Mouse (Mus musculus) left cerebral cortex, postnatal 36 days (tissue): ENCODE results near the gene Celsr1. TPM values are rescaled to one million over a fixed set of nuclear protein-coding genes. Genes with fewer than 3 reads are reported as not detected.
"Not testable (repeated sequence)": the region's sequence is repeated elsewhere in the genome, so short reads cannot be mapped to it uniquely, and the experiment has no call there.

Experiments
- DNase-seq, 2 experiments: peaks; one replicate each; pipeline ENCODE4 v3.0.0; 2021 to 2022; ENCODE audit warnings: low spot score in 2 of 2, mixed read lengths in 1 of 2
- intact Hi-C: fragments of 180-260 bp; cut with DNase I; formaldehyde crosslinking; loops from one replicate; pipeline ENCODE4 v1.15.1; 2025
- total RNA-seq, 2 experiments: library from RNA; stranded (reverse); gene quantifications; 2 replicates each; pipeline ENCODE4 v1.2.3; 2021

Celsr1 gene
- total RNA-seq, 2 experiments from 2014 or later, result 3.4 to 4.3 TPM

- DNase-seq, result no peak
- intact Hi-C loops, result no loop called here
Observed at GRCm38 (mm10) chr15:85877336-85877735, 156.2 kb downstream of the Celsr1 start.

- peak; percentile 62 to 77 for DNase-seq
- intact Hi-C loops, result loop anchor here (1.0 to 5.0 kb wide), 2 partner anchors 151 to 270 kb away; no protein-coding TSS in a partner anchor
Observed at GRCm38 (mm10) chr15:85867696-85868095, 165.9 kb downstream of the Celsr1 start.

DNA sequence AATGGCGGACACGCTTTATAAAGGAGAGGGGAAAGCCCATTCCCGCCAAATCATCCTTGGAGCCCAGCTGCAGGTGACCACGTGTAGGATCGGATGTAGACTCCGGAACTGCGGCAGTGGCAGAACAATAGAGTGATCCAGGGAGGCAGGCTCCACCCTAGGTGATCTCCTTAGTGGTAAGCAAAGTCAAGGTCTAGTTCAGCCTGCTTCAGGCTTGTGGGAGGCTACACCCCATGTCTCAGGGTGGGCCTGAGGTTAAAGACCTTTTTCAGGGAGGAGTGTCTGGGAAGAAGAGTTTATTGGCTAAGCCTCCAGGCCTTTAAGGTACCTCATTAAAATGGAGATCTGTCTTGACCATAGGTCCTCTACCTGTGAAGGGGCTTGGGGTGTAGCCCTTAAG lies 167.7 kb downstream of the Celsr1 start:
- not testable (repeated sequence) for DNase-seq
- intact Hi-C loops, result loop anchor here (5.0 kb wide), 1 partner anchor 269 kb away; no protein-coding TSS in a partner anchor

GRCm38 (mm10) chr15:85859490-85860031 lies 174.0 kb downstream of the Celsr1 start, which contains the start of gene Gtse1:
Gene Gtse1, plus strand, starts transcription at chr15:85859745.
- intact Hi-C loops, result loop anchor here (1.0 to 2.0 kb wide), 2 partner anchors 20 to 49 kb away; partner anchors contain the start of genes Cdpf1 and Trmu

DNA sequence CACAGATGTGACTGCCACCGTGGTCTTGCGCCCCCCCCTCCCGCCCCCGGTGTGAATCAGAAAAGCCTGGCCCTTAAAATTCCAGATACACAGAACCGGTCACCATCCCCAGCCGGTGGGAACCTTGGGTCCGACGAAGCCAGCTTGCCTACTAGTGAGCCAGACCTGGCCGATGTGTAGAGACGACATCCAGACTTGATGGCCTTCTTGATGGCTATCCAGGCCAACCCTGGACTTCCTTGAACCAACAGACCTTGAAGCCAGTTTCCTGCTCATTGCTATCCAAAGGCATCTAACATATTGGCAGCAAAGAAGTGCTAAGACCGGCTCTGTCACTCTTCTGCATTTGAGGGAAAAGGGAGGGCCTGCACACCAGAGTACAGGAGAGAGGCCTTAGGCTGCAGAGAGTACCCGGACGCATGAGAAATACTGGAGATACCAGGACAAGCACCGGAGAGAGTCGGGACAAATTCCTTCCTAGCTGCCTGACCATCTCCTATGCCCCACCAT lies 174.5 kb downstream of the Celsr1 start:
- intact Hi-C loops, result loop anchor here (1.0 to 2.0 kb wide), 2 partner anchors 20 to 48 kb away; partner anchors contain the start of genes Cdpf1 and Trmu
- no peak for DNase-seq

More at GRCm38 (mm10) chr15:85859490-85860031, 174.0 kb downstream of the Celsr1 start, which contains the start of gene Gtse1:
- peak; percentile 91 to 93 for DNase-seq

- intact Hi-C loops, result no loop called here
- DNase-seq, result no peak
Observed at GRCm38 (mm10) chr15:85851656-85852392, 181.8 kb downstream of the Celsr1 start.

Other genes starting within 250 kb of the Celsr1 start
- gene Cdpf1, start 222.1 kb downstream of the Celsr1 start, total RNA-seq, result 10 to 100 TPM; 21.3 TPM
- 1 to 10 TPM in 1 of 2 experiments, under 1 TPM in 1; 0.77 to 1.2 TPM for gene Pkdrej, start 212.0 kb downstream of the Celsr1 start, total RNA-seq
- gene Ttc38, start 201.5 kb downstream of the Celsr1 start, total RNA-seq, result 1 to 10 TPM; 5.1 to 6.9 TPM
- under 1 TPM; 0.54 to 0.91 TPM for gene Gtse1, start 174.0 kb downstream of the Celsr1 start, total RNA-seq
- 10 to 100 TPM; 28.8 to 29.7 TPM for gene Trmu, start 154.5 kb downstream of the Celsr1 start, total RNA-seq
- gene Gramd4, start 23.9 kb upstream of the Celsr1 start, total RNA-seq, result 10 to 100 TPM; 34.9 to 49.4 TPM
- 10 to 100 TPM; 55.1 to 58.1 TPM for gene Cerk, start 152.4 kb upstream of the Celsr1 start, total RNA-seq
- gene Tbc1d22a, start 180.7 kb upstream of the Celsr1 start, total RNA-seq, result 10 to 100 TPM; 31.8 to 33.4 TPM